Mouse (Mus musculus) adrenal gland, adult 18-20 months (tissue): Measurements from ENCODE around the gene Nprl3. TPM values are rescaled to one million over a fixed set of nuclear protein-coding genes. Genes with fewer than 3 reads are reported as not detected.
A peak's percentile ranks its signal among the peaks of the same experiment; 100 is the strongest.
"Not testable (repeated sequence)": the region's sequence is repeated elsewhere in the genome, so short reads cannot be mapped to it uniquely, and the experiment has no call there.

Experiments
- DNase-seq, 2 experiments: peaks; one replicate each; pipeline ENCODE4 v3.0.0; 2021 to 2022; ENCODE audit warnings: low spot score in 2 of 2
- long read RNA-seq, 2 experiments: library from polyadenylated mRNA; stranded (forward); transcript quantifications; one replicate each; pipeline ENCODE4 v2.0.0; 2021
- total RNA-seq, 2 experiments: library from RNA; stranded (reverse); gene quantifications; 1 replicate in 1 of 2; 2 replicates in 1 of 2; pipeline ENCODE4 v1.2.3; 2021

Gene Nprl3
- total RNA-seq, result 10 to 100 TPM; 52.8 to 64.2 TPM
- long read RNA-seq, experiment 1, transcript Nprl3-201 (13 exons, 2,865 nt), result major isoform, 14 of 47 reads
- long read RNA-seq, experiment 1, partial matches to known transcripts, result 2 of 47 reads
- long read RNA-seq, experiment 1, other reads (novel, unspliced or antisense), result 30 of 47 reads
- long read RNA-seq, experiment 2, transcript Nprl3-201 (13 exons, 2,865 nt), result major isoform, 10 of 49 reads
- long read RNA-seq, experiment 2, partial matches to known transcripts, result 7 of 49 reads
- long read RNA-seq, experiment 2, other reads (novel, unspliced or antisense), result 27 of 49 reads

DNA sequence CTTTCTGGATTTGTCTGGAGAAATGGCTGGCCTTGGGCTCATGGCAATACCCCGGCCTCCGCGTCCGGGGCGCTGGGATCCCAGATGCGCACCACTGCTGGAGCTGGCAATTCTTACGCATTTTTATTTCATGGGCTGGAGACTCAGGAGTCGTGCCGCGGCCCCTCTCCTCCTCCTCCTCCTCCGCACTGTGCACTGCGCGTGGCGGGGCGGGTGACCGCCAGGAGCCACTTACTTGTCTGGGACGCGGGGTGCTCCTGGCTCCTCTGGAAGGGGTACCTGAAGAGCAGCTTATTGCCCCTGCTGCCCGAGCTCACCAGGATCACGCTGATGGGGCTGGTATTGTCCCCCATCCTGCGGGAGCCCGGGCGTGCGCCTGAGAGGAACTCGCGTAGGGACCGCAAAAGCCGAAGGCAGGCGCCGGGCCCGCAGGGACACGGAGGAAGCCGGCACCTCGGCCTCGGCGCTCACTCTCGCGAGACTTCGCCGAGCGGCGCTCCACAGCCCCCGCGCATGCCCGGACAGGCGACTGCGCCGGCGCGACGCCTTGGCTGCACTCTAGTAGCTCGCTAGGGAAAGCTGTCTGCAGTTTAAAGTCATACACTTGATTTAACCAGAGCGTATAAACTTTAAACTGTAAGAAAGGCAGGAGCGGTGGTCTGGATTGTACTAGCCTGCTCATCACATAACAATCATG is at the start of gene Nprl3:
TSS of gene Nprl3 (minus strand) at position 520 of the 697 bp plus-strand sequence.
- peak; percentile 96 to 98 for DNase-seq

- no peak for DNase-seq
These were observed 48.5 kb upstream of the Nprl3 start for GRCm38 (mm10) chr11:32316009-32316408.

DNA sequence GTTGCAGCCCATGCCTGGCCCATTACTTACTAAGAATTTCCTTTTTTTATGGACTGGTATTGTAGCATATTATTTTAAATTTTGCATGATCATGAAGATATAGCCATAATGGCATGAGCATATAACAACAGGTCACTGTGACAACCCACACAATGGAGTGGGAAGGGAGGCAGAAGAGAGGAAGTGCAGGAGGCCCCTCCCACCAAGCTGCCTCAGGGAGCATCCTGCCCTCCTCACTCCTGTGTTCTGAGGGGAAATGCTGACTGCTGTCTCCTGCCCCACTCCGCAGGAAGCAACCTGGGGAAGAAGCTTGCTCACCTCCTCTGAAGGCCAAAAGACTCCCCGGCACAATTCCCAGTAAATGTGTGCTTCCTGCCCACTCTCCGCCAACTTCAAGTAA is 42.4 kb upstream of the Nprl3 start:
- no peak for DNase-seq

GRCm38 (mm10) chr11:32309446-32309845 is 41.9 kb upstream of the Nprl3 start:
- DNase-seq, result no peak

- DNase-seq, result no peak
These were observed 39.5 kb upstream of the Nprl3 start for GRCm38 (mm10) chr11:32307006-32307405.

DNA sequence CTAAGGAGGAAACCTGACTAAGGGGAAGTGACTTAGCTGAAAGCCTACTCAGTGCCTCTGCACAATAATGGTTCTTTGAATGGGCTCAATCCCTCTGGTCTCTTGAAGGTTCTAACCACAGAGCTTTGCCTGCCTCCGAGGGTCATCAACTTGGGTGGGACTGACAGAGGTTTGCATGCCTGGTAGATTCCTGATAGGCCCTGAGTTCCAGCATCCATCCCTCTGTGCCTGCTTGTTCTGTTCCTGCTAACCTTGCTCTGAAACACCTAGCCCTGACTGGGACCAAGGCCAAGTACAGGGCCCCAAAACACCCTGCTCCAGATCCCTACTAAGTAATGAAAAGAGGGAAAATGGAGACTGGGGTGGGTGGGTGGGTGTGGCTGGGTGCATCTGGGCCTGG is 35.9 kb upstream of the Nprl3 start:
- DNase-seq, result no peak

DNA sequence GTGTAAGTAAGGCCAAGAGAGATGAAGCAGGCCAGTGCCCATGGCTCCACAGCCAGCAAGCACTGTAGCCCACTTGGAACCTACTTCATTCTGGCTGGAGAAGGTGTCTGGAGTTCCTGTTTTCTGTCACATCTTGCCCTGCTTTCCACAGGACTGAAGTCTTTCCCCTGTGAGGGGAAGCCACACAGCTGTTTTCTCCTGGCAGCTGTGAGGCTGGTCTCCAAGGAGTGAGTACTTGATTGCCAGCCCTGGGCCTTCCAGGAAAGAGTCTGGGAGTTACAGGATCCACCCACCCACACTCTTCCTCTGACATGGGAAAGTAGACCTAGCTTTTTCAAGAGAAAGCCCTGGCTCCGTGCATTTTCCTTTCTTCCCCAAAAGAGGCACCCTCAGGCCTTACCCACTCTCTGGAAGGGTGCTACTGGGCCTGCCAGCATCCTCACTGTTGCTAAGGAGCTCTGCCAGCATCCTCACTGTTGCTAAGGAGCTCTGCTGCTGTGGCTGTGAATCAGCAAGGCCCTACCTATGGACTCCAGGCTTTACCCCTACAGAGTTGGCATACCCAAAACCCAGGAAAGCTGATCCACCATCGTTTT is 35.4 kb upstream of the Nprl3 start:
- no peak for DNase-seq

DNA sequence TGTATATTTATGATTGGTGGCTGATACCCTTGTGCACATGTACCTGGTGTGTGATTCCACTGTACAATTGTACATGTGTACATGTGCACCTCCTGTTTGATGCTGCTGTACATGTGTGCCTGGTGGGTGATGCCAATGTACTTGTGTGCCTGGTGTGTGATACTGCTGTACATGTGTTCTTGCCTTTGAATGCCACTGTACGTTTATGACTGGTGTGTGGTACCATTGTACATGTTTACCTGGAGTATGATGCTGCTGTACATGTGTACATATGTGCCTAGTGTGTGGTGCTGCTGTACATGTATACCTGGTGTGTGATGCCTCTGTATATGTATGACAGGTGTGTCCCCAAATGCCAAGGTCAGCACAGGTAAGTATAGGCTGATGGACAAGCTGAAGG is 34.0 kb upstream of the Nprl3 start:
- no peak for DNase-seq

- no peak for DNase-seq
These were observed 33.1 kb upstream of the Nprl3 start for GRCm38 (mm10) chr11:32300279-32301267.

DNA sequence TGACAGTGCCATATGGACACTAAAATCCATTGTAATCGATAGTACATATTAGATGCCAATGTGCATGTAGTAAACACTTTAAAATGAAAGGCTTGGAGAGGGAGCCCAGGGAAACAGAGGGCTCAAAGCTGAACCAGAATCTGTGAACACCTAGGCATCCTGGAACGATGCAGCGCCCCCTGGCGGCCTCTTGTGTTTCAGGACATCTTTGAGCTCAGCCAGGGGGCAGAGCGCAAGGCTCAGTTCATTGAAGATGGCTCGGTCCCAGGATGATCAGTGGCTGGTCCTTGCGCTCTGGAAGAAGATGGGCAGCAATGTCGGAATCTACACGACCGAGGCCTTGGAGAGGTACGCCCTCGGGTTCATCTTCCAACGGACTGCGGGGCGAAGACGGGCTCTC is 32.4 kb upstream of the Nprl3 start, which contains the start of gene Hbq1a:
TSS of gene Hbq1a (plus strand) at position 205 of the 400 bp plus-strand sequence.
- peak; percentile 47 to 48 for DNase-seq

DNA sequence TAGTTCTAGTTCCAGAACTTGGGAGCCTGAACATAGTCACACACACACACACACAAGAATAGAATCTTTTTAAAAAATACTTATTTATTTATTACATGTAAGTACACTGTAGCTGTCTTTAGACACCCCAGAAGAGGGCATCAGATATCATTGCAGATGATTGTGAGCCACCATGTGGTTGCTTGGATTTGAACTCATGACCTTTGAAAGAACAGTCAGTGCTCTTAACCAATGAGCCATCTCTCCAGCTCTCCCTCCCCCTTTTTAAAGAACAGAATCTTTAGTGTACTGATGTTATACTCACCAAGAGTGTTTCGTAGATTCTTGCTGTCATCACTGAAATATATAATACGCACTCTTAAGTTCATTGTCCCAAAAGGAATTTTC is 31.0 kb upstream of the Nprl3 start:
- no peak for DNase-seq

DNA sequence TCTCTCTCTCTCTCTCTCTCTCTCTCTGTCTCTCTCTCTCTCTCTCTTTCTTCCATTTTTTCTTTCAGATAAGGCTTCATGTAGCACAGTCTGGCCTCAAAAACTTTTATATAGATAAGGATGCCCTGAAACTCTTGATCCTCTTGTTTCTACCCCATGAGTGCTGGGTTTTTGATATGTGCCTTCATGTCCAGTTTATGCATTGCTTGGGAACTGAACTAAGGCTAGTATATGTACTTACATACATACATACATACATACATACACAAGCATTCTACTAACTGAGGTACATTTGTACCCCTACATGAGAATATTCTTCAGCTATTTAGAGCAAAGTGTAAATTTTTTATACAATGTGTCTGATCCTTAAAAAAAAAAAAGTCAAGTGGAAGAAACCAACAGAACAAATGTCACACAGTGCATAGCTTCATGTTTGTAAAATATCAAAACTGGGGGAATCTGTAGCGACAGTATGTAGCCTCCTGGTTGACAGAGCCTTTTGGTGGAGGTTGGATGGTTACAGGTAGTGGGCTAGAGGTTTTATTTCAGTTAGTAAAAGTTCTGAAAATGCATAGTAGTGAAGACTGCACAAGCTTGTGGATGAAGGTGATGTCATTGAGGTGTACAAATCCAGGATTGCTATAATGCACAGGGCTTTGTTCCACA is 30.5 kb upstream of the Nprl3 start:
- no peak for DNase-seq

DNA sequence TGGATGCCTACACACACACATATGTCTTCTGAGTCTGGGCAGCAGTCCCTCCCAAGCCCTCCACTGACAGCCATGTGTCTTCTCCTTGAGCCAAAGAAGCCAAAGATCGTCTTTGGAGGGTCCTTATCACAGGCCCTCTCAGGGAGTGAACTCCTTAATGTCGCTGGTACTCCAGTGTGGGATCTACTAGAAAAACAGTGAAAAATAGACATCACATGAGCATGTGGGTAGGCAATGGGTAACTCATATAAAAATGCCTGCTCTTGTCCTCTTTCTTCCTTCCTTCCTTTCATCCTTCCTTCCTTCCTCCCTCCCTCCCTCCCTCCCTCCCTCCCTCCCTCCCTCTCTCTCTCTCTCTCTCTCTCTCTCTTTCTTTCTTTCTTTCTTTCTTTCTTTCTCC is 29.9 kb upstream of the Nprl3 start:
- not testable (repeated sequence) for DNase-seq

DNA sequence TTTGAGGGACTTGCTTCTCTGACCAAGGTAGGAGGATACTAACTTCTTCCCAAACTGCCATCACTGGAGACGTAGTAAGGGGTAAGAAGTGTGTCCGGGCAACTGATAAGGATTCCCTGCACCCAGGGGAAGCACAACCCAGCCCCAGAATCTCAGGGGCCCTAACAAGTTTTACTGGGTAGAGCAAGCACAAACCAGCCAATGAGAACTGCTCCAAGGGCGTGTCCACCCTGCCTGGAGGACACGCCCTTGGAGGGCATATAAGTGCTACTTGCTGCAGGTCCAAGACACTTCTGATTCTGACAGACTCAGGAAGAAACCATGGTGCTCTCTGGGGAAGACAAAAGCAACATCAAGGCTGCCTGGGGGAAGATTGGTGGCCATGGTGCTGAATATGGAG is 28.7 kb upstream of the Nprl3 start, which contains the start of gene Hba-a2:
TSS of gene Hba-a2 (plus strand) at position 287 of the 400 bp plus-strand sequence.
- not testable (repeated sequence) for DNase-seq

DNA sequence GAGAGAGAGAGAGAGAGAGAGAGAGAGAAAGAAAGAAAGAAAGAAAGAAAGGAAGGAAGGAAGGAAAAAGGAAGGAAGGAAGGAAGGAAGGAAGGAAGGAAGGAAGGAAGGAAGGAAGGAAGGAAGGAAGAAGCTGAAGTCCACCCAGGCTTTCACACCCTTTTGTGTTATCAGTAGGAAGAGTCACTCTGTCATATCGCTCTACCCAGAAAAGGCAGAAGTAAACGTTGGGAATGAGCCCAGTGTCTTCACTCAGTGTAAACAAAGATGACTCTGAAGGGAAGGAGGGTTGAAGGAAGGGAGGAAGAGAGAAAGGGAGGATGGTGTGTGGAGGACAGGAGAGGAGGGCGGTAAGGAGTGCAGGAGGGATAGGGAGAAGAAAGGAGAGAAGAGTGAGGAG is 26.0 kb upstream of the Nprl3 start:
- not testable (repeated sequence) for DNase-seq

DNA sequence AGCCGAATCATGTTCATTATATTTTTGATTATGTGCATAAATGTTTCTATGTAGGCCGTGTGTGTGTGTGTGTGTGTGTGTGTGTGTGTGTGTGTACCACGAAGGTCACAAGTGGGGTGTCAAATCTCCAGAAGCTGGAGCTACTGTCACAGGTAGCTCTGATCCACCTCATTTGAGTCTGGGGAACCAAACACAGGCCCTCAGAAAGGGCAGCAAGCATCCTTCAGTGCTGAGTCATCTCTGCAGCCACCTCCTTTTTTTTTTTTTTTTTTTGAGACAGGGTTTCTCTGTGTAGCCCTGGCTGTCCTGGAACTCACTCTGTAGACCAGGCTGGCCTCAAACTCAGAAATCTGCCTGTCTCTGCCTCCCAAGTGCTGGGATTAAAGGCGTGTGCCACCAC is 25.3 kb upstream of the Nprl3 start:
- DNase-seq, result not testable (repeated sequence)

DNA sequence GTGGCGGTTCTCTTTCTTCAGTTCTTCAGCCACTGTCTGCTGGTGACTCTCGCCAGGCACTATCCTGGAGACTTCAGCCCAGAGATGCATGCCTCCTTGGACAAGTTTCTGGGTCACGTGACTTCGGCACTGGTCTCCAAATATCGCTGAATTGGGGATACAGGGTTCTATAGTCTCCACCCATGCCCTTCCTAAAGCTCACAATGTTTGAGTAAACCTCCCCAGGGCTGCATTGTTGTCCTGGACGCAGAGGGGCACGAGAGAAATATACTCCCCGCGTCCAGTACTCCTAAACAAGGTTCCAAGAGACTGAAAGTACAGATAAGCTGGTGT is 20.0 kb upstream of the Nprl3 start:
- DNase-seq, result no peak

GRCm38 (mm10) chr11:32286695-32287492 is 19.4 kb upstream of the Nprl3 start, which contains the start of gene Hbq1b:
Hbq1b (plus strand) TSS chr11:32286965.
- peak; percentile 68 to 70 for DNase-seq

DNA sequence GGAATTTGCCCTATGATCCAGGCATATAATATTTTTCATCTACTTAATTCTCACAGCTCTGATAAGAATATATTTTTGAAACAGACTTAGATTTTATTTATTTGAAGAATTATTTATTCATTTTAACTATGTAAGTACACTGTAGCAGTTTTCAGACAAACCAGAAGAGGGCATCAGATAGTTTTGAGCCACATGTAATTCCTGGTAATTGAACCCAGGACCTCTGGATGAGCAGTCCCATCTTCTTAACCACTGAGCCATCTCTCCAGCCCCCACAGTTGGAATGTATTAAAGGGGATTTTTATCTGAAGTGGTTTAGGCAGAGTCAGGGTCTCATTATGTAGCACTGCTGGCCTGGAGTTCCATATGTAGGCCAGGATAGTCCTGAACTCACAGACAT is 18.4 kb upstream of the Nprl3 start:
- not testable (repeated sequence) for DNase-seq
